8 mouse cellular contexts compared by ENCODE assay signal in genomic region chr8:70500386-70501301, GRCm38 (mm10). TPM values are rescaled to one million over a fixed set of nuclear protein-coding genes. Genes with fewer than 3 reads are reported as not detected.
DNase-seq lines count a peak whose midpoint lies in the region; ATAC-seq and TF ChIP-seq lines count a peak whose summit lies in the region.

No protein-coding gene starts in this region.

- no peak for ATAC-seq in hindbrain, embryonic 13.5 days (ENCODE audit: low FRiP score)
- ATAC-seq in liver, embryonic 15.5 days (ENCODE audit: insufficient read depth): peak; percentile 78

- peak; percentile 39 for DNase-seq in kidney, adult 18-20 months
- DNase-seq in kidney, adult 9 months: no peak
- peak; percentile 68 for DNase-seq in thymus, postnatal 4 days
- DNase-seq in frontal cortex, adult 2 months (ENCODE audit: extremely low spot score in 1 of 2, low spot score in 1 of 2): no peak
- no peak for DNase-seq in layer of hippocampus, postnatal 25 days (ENCODE audit: extremely low spot score in 1 of 2, low spot score in 1 of 2)

- peak overlapping the region; percentile 18 for H3K4me3 ChIP-seq in bone marrow, adult 2 months (replicated peaks; ENCODE audit: control insufficient read depth, low read depth, low read length)
- H3K4me3 ChIP-seq in hindbrain, embryonic 13.5 days: peak overlapping the region; percentile 15
- peak overlapping the region; percentile 49 for H3K4me3 ChIP-seq in liver, embryonic 15.5 days (replicated peaks)

- H3K4me1 ChIP-seq in bone marrow, adult 2 months (ENCODE audit: control insufficient read depth, insufficient read depth, low read length): peaks cover 1% of the 10 kb centered on the region; the same call in 1 of the 2 replicates
- peaks cover 48% of the 10 kb centered on the region for H3K4me1 ChIP-seq in hindbrain, embryonic 13.5 days (replicated peaks)
- peaks cover 70% of the 10 kb centered on the region for H3K4me1 ChIP-seq in liver, embryonic 15.5 days (replicated peaks)

- peak overlapping the region; percentile 26 for H3K4me2 ChIP-seq in hindbrain, embryonic 13.5 days
- peak overlapping the region; percentile 77 for H3K4me2 ChIP-seq in liver, embryonic 15.5 days

- H3K36me3 ChIP-seq in hindbrain, embryonic 13.5 days: peaks cover 11% of the 10 kb centered on the region; the same call in 1 of the 2 replicates
- H3K36me3 ChIP-seq in liver, embryonic 15.5 days (replicated peaks): peaks cover 8% of the 10 kb centered on the region; the same call in 1 of the 2 replicates

- no peak for TF ChIP-seq POLR2A in bone marrow, adult 2 months (IDR thresholded peaks at IDR 0.05; ENCODE audit: borderline replicate concordance, control insufficient read depth, low read depth, low read length)

- no peaks in the 10 kb centered on the region for H3K9me3 ChIP-seq in hindbrain, embryonic 13.5 days
- H3K9me3 ChIP-seq in liver, embryonic 15.5 days (replicated peaks): no peaks in the 10 kb centered on the region

- 9% methylated on average over 39 of the region's 39 CpGs for WGBS in bone marrow, adult 2 months
- WGBS in hindbrain, embryonic 13.5 days: 6% methylated on average over 39 of the region's 39 CpGs
- WGBS in liver, embryonic 15.5 days (ENCODE audit: insufficient replicate concordance): 3% methylated on average over 39 of the region's 39 CpGs

- TF ChIP-seq CTCF in bone marrow, adult 2 months (IDR thresholded peaks at IDR 0.05; ENCODE audit: control insufficient read depth, insufficient read depth, low read length): no peak

- H3K27ac ChIP-seq in bone marrow, adult 2 months (ENCODE audit: control insufficient read depth, insufficient read depth, low read depth, low read length, poor library complexity): no peak overlapping the region
- H3K27ac ChIP-seq in hindbrain, embryonic 13.5 days: no peak overlapping the region
- H3K27ac ChIP-seq in liver, embryonic 15.5 days (replicated peaks): peak overlapping the region; percentile 72

- peaks cover 88% of the 10 kb centered on the region for H3K27me3 ChIP-seq in hindbrain, embryonic 13.5 days
- H3K27me3 ChIP-seq in liver, embryonic 15.5 days: peaks cover 85% of the 10 kb centered on the region

- H3K9ac ChIP-seq in hindbrain, embryonic 13.5 days: no peak overlapping the region
- H3K9ac ChIP-seq in liver, embryonic 15.5 days: peak overlapping the region; percentile 25; the same call in 1 of the 2 replicates

RNA-seq across cellular contexts. Expression of gene Rex1bd, which starts 5.9 kb away (rescaled TPM):
- polyA plus RNA-seq in bone marrow, adult 2 months (2011; ENCODE audit: insufficient read depth, insufficient read length, low replicate concordance, missing spikeins): 46.9 and 63.6 TPM in 2 replicates
- 147 and 148 TPM in 2 replicates for polyA plus RNA-seq in hindbrain, embryonic 13.5 days (2015; fragmentation: Nextera tagmentation; extraction: Ambion mirVana)
- polyA plus RNA-seq in liver, embryonic 15.5 days (2015; fragmentation: Nextera tagmentation; extraction: Ambion mirVana): 58.0 and 60.5 TPM in 2 replicates
- polyA plus RNA-seq in frontal cortex, adult 2 months (2012; rRNA removed): 197 and 210 TPM in 2 replicates
- total RNA-seq in layer of hippocampus, postnatal 25 days (2021): 100 to 1,000 TPM in 1 of 2 experiments, 10 to 100 TPM in 1; 91.1 to 101 TPM

RNA-seq across cellular contexts. Expression of gene Crlf1, which starts 7.7 kb away (rescaled TPM):
- 3.7 and 5.5 TPM in 2 replicates for polyA plus RNA-seq in bone marrow, adult 2 months (2011; ENCODE audit: insufficient read depth, insufficient read length, low replicate concordance, missing spikeins)
- polyA plus RNA-seq in hindbrain, embryonic 13.5 days (2015; fragmentation: Nextera tagmentation; extraction: Ambion mirVana): 2.2 and 2.9 TPM in 2 replicates
- 0.97 and 1.7 TPM in 2 replicates for polyA plus RNA-seq in liver, embryonic 15.5 days (2015; fragmentation: Nextera tagmentation; extraction: Ambion mirVana)
- 1.8 and 3.4 TPM in 2 replicates for polyA plus RNA-seq in frontal cortex, adult 2 months (2012; rRNA removed)
- total RNA-seq in layer of hippocampus, postnatal 25 days (2021): 10 to 100 TPM; 45.2 to 49.5 TPM

RNA-seq across cellular contexts. Expression of gene Uba52, which starts 10.0 kb away (rescaled TPM):
- polyA plus RNA-seq in bone marrow, adult 2 months (2011; ENCODE audit: insufficient read depth, insufficient read length, low replicate concordance, missing spikeins): 961 and 1,100 TPM in 2 replicates
- polyA plus RNA-seq in hindbrain, embryonic 13.5 days (2015; fragmentation: Nextera tagmentation; extraction: Ambion mirVana): 715 and 758 TPM in 2 replicates
- polyA plus RNA-seq in liver, embryonic 15.5 days (2015; fragmentation: Nextera tagmentation; extraction: Ambion mirVana): 466 and 562 TPM in 2 replicates
- 901 and 1,108 TPM in 2 replicates for polyA plus RNA-seq in frontal cortex, adult 2 months (2012; rRNA removed)
- total RNA-seq in layer of hippocampus, postnatal 25 days (2021): 1,000 to 10,000 TPM; 1,005 to 1,128 TPM

RNA-seq across cellular contexts. Expression of gene Tmem59l, which starts 13.5 kb away (rescaled TPM):
- 1.3 TPM in 1 of 2 replicates, not detected in the other for polyA plus RNA-seq in bone marrow, adult 2 months (2011; ENCODE audit: insufficient read depth, insufficient read length, low replicate concordance, missing spikeins)
- 78.5 and 78.8 TPM in 2 replicates for polyA plus RNA-seq in hindbrain, embryonic 13.5 days (2015; fragmentation: Nextera tagmentation; extraction: Ambion mirVana)
- not detected in 2 replicates for polyA plus RNA-seq in liver, embryonic 15.5 days (2015; fragmentation: Nextera tagmentation; extraction: Ambion mirVana)
- polyA plus RNA-seq in frontal cortex, adult 2 months (2012; rRNA removed): 263 and 277 TPM in 2 replicates
- total RNA-seq in layer of hippocampus, postnatal 25 days (2021): 100 to 1,000 TPM; 318 to 351 TPM

RNA-seq across cellular contexts. Expression of gene Klhl26, which starts 23.9 kb away (rescaled TPM):
- 7.1 and 11.0 TPM in 2 replicates for polyA plus RNA-seq in bone marrow, adult 2 months (2011; ENCODE audit: insufficient read depth, insufficient read length, low replicate concordance, missing spikeins)
- 24.3 and 25.8 TPM in 2 replicates for polyA plus RNA-seq in hindbrain, embryonic 13.5 days (2015; fragmentation: Nextera tagmentation; extraction: Ambion mirVana)
- 6.4 and 6.7 TPM in 2 replicates for polyA plus RNA-seq in liver, embryonic 15.5 days (2015; fragmentation: Nextera tagmentation; extraction: Ambion mirVana)
- 59.4 and 59.6 TPM in 2 replicates for polyA plus RNA-seq in frontal cortex, adult 2 months (2012; rRNA removed)
- total RNA-seq in layer of hippocampus, postnatal 25 days (2021): 10 to 100 TPM; 54.1 to 60.7 TPM

Comparison
In these comparisons a context has a peak if more than half of its experiments do, and no peak if none do; other contexts are left out.
1. DNase-seq: peak in kidney, adult 18-20 months (single experiment) and thymus, postnatal 4 days (single experiment); none in kidney, adult 9 months (single experiment), frontal cortex, adult 2 months (0 of 2) and layer of hippocampus, postnatal 25 days (0 of 2).
2. Peak in every context shown above with its lines, with median percentiles within 50 percentile points of each other: H3K4me3 ChIP-seq.